Mouse (Mus musculus): ENCODE measurements around the gene Olfr281. TPM values are rescaled to one million over a fixed set of nuclear protein-coding genes. Genes with fewer than 3 reads are reported as not detected.

Olfr281 gene
- total RNA-seq, 2 experiments from 2014 or later: not detected

DNA sequence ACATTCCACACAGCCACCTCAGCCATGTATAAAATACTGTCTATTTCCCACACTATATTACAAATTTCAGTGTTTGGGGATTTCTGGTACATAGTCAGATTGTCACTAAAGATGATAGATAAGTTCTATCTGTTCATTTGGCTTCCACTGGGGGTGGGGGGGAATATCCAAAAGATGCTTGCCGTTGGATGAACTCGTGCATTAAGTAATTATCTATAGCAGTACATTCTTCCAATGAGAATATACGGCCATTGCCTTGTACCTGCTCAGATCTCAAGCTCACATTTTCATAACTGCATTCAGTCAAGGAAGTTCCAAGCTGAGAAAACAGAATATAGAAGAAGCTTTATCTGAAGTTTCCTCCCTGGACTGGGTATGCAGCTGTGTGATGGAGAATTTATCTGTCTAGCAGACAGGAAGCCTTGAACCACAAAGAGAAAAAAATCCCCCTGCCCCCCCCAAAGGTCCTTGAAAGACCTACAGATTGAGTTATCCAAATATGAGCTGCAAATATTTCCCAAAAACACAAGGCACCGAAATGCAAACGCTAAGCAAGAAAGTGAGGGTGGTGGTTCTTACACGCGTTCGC lies 34.1 kb downstream of the Olfr281 start:
- no peak for DNase-seq

DNA sequence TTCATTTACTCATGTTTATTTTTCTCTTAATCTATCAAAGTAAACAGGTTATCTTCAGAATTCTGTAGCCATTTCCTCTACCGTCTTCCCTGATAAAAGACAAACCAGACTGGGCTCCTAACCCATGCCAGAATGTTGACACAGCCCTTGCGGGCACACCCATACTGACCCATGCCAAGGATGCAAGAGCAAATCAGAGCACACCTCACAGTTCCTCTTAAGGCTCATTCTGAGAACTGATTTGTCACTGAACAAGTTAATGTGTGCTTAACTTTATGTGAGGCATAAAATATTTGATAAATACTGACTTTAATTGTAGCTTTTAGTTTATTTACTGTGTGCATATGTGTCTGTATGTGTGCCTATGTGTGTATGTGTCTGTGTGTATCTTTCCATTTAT lies 38.9 kb downstream of the Olfr281 start:
- DNase-seq: no peak

DNA sequence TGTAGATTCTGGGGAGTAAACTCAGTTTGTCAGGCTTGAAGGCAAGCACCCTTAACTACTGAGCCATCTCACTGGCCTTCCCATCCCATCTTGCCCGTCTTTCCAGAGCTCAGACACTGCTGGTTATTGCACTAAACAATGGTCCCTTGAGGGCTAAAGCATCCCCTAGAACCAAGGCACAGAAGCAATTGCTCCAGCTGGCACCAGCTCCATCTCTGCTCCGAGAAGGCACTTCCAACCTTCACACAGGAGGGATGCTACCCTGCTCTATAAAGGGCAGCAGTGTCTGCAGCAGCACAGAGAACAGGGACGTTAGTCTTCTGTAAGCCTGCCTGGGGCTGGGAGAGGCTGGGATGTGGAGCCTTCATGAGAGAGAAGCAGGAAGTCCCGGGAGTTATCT lies 39.7 kb downstream of the Olfr281 start, which contains the start of gene Olfr279:
Gene Olfr279 (plus strand): TSS at position 301 of the 400 bp plus-strand sequence.
- no peak for DNase-seq

DNA sequence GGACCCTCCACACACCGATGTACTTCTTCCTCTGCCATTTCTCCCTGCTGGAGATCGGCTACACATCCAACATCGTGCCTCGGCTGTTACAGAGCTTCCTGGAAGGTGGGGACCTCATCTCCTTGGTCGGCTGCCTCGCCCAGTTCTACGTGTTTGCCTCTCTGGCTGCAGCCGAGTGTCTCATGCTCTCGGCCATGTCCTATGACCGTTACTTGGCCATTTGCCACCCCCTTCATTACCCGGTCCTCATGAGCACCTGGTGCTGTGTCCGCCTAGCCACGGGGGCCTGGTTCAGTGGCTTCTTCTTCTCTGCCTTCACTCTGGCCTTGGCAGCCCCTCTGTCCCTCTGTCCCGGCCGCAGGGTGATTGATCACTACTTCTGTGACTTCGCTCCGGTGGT lies 45.2 kb downstream of the Olfr281 start:
- DNase-seq: no peak

DNA sequence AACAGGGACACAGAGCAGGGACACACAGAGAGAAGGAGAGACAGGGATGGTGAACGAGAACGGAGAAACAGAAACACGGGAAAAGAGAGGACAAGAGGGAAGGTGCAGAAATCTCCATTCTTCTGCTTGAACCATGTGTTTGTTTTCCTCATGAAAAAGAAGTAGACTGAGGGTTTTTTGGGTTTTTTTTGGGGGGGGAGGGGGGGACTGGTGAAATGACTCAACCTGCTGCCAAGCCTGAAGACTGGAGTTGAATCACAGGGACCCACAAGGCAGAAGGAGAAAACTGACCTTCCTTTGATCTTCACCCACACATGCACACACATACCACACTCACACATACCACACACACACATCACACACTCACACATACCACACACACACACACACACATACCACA lies 50.9 kb downstream of the Olfr281 start:
- no peak for DNase-seq

DNA sequence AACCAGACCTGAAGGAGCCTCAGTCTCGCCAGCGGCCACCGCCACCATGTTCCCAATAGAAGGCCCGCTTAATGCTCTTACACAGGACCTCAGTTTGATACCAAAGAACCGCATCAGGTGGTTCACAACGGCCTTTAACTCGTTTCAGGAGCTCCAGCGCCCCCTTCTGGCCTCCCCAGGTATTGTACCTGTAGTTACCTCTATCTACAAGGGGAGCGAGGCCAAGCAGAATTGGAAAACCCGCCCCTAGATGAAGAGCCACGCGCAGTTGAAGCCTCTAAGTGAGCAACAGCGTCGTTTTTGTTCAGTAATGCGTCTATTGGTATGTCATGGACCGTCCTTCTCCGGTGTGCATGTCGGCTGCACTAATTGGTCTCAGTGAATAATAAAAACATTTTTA lies 52.1 kb downstream of the Olfr281 start:
- peak; percentile 84 for DNase-seq

DNA sequence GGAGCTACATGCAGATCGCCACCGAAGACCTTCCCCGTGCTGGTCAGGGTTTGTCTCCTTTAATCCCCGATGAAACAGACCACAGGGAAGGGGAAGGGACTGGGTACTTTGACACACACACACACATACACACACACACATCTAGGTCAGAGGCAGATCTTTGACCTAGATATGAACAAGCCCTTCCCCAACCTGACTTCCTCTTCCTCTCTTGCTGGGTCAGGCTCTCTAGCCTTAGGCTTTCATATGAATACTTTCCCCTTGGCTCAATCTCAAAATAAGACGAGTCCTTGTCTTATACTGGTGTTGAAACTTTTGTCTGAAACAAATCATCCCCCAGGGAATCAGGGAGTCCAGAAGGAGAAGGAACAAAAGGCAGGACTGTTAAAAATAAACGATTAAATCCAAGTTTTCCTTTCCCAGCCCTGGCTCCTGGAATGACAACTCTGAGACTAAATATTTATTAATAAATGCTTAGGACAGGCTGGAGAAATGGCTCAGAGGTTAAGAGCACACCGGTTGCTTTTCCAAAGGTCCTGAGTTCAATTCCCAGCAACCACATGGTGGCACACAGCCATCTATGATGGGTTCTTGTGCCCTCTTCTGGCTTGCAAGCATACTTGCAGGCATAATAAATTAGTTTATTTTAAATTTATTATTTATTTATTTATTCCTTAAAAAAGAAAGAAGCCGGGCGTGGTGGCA lies 54.0 kb downstream of the Olfr281 start:
- no peak for DNase-seq

DNA sequence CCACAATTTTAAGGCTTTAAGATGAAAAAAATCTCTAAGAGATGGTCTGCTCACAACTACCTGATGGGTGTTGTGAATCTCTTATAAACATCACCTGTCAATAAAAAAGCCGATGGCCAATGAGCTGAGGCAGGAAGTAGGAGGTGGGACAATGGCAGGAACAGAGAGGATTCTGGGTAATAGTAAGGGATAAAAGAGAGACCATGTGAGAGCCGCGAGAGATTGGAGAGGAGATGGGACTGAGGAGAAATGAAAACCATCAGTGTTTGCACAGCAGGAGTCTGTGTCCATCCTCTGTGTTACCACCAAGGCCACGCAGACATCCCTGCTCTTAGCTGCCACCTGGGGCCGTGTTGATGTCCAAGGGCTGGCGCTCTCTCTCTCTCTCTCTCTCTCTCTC lies 54.9 kb downstream of the Olfr281 start:
- no peak for DNase-seq

DNA sequence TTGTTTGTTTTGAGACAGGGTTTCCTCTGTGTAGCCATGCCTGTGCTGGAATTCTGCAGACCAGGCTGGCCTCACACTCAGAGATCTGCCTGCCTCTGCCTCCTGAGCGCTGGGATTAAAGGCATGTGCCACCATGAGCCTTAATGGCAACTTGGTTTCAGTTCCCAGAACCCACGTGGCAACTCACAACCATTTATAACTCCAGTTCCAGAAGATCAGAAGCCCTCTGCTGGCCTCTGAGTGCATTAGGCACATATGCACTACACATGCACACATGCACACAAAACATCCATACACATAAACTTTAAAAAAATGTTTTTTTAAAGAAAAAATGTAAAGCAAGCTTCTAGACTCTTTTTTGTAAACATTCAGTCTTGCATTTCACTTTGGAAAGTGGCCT lies 57.0 kb downstream of the Olfr281 start:
- DNase-seq: no peak

Other genes with a start within 250 kb of the Olfr281 start
- not detected for gene Gm44579, start 231.6 kb upstream of the Olfr281 start, total RNA-seq (2021)
- gene Olfr287, start 231.5 kb upstream of the Olfr281 start, total RNA-seq (2021): not detected
- gene Olfr286, start 218.1 kb upstream of the Olfr281 start, total RNA-seq (2021): not detected
- not detected for gene H1fnt, start 195.3 kb upstream of the Olfr281 start, total RNA-seq (2021)
- 1 to 10 TPM; 4.9 to 5.3 TPM for gene Zfp641, start 156.4 kb upstream of the Olfr281 start, total RNA-seq (2021)
- gene Olfr285, start 135.2 kb upstream of the Olfr281 start, total RNA-seq (2021): not detected
- not detected for gene Olfr284, start 111.6 kb upstream of the Olfr281 start, total RNA-seq (2021)
- not detected for gene Olfr283, start 71.6 kb upstream of the Olfr281 start, total RNA-seq (2021)
- gene Olfr282, start 21.4 kb upstream of the Olfr281 start, total RNA-seq (2021): not detected
- not detected for gene OR5BS1P, start 17.3 kb downstream of the Olfr281 start, total RNA-seq (2021)
- not detected for gene Lalba, start 30.1 kb downstream of the Olfr281 start, total RNA-seq (2021)
- not detected for gene Olfr279, start 39.8 kb downstream of the Olfr281 start, total RNA-seq (2021)
- gene Kansl2, start 81.7 kb downstream of the Olfr281 start, total RNA-seq (2021): 10 to 100 TPM; 88.8 to 93.8 TPM
- gene Ccnt1, start 118.3 kb downstream of the Olfr281 start, total RNA-seq (2021): 10 to 100 TPM; 33.8 to 34.1 TPM
- not detected for gene 4930415O20Rik, start 118.4 kb downstream of the Olfr281 start, total RNA-seq (2021)
- gene Adcy6, start 157.5 kb downstream of the Olfr281 start, total RNA-seq (2021): 100 to 1,000 TPM; 141 to 152 TPM
- gene Cacnb3, start 178.3 kb downstream of the Olfr281 start, total RNA-seq (2021): 10 to 100 TPM; 15.5 to 15.8 TPM
- gene Ddx23, start 210.3 kb downstream of the Olfr281 start, total RNA-seq (2021): 10 to 100 TPM; 57.6 to 59.6 TPM
- gene Rnd1, start 224.9 kb downstream of the Olfr281 start, total RNA-seq (2021): 1 to 10 TPM; 1.5 TPM

Data from heart, postnatal 4 days (tissue).